Mouse (Mus musculus): ENCODE results near the gene Cdk8.

The Cdk8 gene

GRCm38 (mm10) chr5:146318461-146318860 is 87.4 kb downstream of the Cdk8 start:
- in situ Hi-C loops (cut with MboI): loop anchor here (10.0 kb wide), 1 partner anchor 134 kb away; the partner anchor contains the start of gene 1700001J03Rik

- in situ Hi-C loops (cut with MboI): no loop called here
Measured at GRCm38 (mm10) chr5:146328941-146329340, 97.9 kb downstream of the Cdk8 start.

- in situ Hi-C loops (cut with MboI): no loop called here
Measured at GRCm38 (mm10) chr5:146329541-146329940, 98.5 kb downstream of the Cdk8 start.

GRCm38 (mm10) chr5:146330031-146330764 is 99.2 kb downstream of the Cdk8 start:
- in situ Hi-C loops (cut with MboI): no loop called here

- in situ Hi-C loops (cut with MboI): no loop called here
Measured at GRCm38 (mm10) chr5:146330765-146331115, 99.7 kb downstream of the Cdk8 start.

- in situ Hi-C loops (cut with MboI): no loop called here
Measured at GRCm38 (mm10) chr5:146331131-146331530, 100.1 kb downstream of the Cdk8 start.

- in situ Hi-C loops (cut with MboI): no loop called here
Measured at GRCm38 (mm10) chr5:146332541-146332940, 101.5 kb downstream of the Cdk8 start.

GRCm38 (mm10) chr5:146334410-146334809 is 103.4 kb downstream of the Cdk8 start:
- in situ Hi-C loops (cut with MboI): no loop called here

GRCm38 (mm10) chr5:146338064-146338463 is 107.0 kb downstream of the Cdk8 start:
- in situ Hi-C loops (cut with MboI): no loop called here

- in situ Hi-C loops (cut with MboI): no loop called here
Measured at GRCm38 (mm10) chr5:146340037-146340436, 109.0 kb downstream of the Cdk8 start.

GRCm38 (mm10) chr5:146344911-146345686 is 114.1 kb downstream of the Cdk8 start:
- in situ Hi-C loops (cut with MboI): no loop called here

- in situ Hi-C loops (cut with MboI): no loop called here
Measured at GRCm38 (mm10) chr5:146347081-146347480, 116.1 kb downstream of the Cdk8 start.

- in situ Hi-C loops (cut with MboI): no loop called here
Measured at GRCm38 (mm10) chr5:146349183-146349582, 118.2 kb downstream of the Cdk8 start.

GRCm38 (mm10) chr5:146350784-146351183 is 119.8 kb downstream of the Cdk8 start:
- in situ Hi-C loops (cut with MboI): no loop called here

- in situ Hi-C loops (cut with MboI): no loop called here
Measured at GRCm38 (mm10) chr5:146352006-146352405, 121.0 kb downstream of the Cdk8 start.
